Mouse (Mus musculus): ENCODE results near the gene Tjp2. TPM values are rescaled to one million over a fixed set of nuclear protein-coding genes. Genes with fewer than 3 reads are reported as not detected.

Gene Tjp2
- total and polyA plus RNA-seq, 3 experiments = 9.0 to 17.8 (median 13.7) TPM

DNA sequence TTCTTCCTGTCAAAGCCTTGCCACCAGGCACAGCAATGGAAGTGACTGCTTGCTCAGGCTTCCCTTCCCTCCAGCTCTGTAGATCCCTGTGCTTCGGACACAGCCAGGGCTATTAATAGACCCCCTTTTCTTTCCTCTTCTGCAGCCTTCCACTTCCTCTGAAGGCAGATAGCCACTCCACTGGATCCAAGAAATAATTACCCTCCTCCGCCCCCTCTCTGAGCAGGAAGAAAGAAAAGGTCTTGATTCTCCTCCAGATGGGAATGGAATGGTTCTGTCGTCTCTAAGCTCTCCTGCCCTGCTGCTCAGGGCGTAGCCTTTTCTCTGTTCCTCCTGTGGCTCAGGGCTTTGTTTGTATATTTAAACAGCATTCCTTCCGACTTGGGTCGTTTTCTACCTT, 27.0 kb upstream of the Tjp2 start:
- no peak for DNase-seq (ENCODE audit: extremely low read depth)
- Histone ChIP-seq H3K4me2 (ENCODE audit: insufficient read depth, low read depth, poor library complexity, severe bottlenecking) (no peak overlapping the region), H3K36me3 (replicated peaks in 1 of 2; ENCODE audit: control insufficient read depth in 1 of 2, insufficient read depth in 1 of 2, low read length in 1 of 2) (no peaks in the 10 kb centered on the region), H3K27ac (ENCODE audit: insufficient read depth, low read depth) (no peak overlapping the region), H3K27me3 (replicated peaks) (no peaks in the 10 kb centered on the region), H3K79me2 (replicated peaks; ENCODE audit: control insufficient read depth, extremely low read depth, insufficient read depth, poor library complexity, severe bottlenecking) (no peaks in the 10 kb centered on the region), H3K9me3 (replicated peaks; ENCODE audit: low read length) (no peaks in the 10 kb centered on the region), H3K4me1 (ENCODE audit: control insufficient read depth in 1 of 2, insufficient read depth in 2 of 2) (no peaks in the 10 kb centered on the region), H3K9ac (ENCODE audit: insufficient read depth, low read depth) (no peak overlapping the region), H3K4me3 (replicated peaks in 1 of 3; ENCODE audit: low read depth in 2 of 3, low read length in 2 of 3, poor library complexity in 1 of 3) (no peak overlapping the region)
- dilution Hi-C loops (cut with MboI; ENCODE audit: extremely low pct_ligation_motif_present, extremely low pct_unique_long_range_greater_than_20kb, low sequenced_read_pairs) = no loop called here
- in situ Hi-C loops (cut with MboI; ENCODE audit: low pct_ligation_motif_present, low pct_unique_long_range_greater_than_20kb, low sequenced_read_pairs) = loop anchor here (25.0 kb wide), 1 partner anchor 265 kb away; no protein-coding TSS in a partner anchor
- no peak for TF ChIP-seq ZNF384 (IDR thresholded peaks at IDR 0.05; ENCODE audit: low read depth, low read length)
- TF ChIP-seq JUND (conservative IDR thresholded peaks at IDR 0.05; ENCODE audit: low read depth, low read length) = no peak
- TF ChIP-seq UBTF (IDR thresholded peaks at IDR 0.05; ENCODE audit: low read depth, low read length) = no peak
- TF ChIP-seq ZKSCAN1 (IDR thresholded peaks at IDR 0.05; ENCODE audit: borderline replicate concordance, low read depth, low read length) = no peak
- TF ChIP-seq GABPA (IDR thresholded peaks at IDR 0.05; ENCODE audit: insufficient replicate concordance, low read depth, low read length) = no peak
- no peak for TF ChIP-seq ZC3H11A (IDR thresholded peaks at IDR 0.05; ENCODE audit: low read depth, low read length)
- no peak for TF ChIP-seq MXI1 (IDR thresholded peaks at IDR 0.05; ENCODE audit: low read depth, low read length)
- no peak for TF ChIP-seq EP300 (IDR thresholded peaks at IDR 0.05; ENCODE audit: low read length)
- TF ChIP-seq MAX (IDR thresholded peaks at IDR 0.05; ENCODE audit: low read length) = no peak
- no peak for TF ChIP-seq POLR2AphosphoS2 (IDR thresholded peaks at IDR 0.05; ENCODE audit: low read depth, low read length)
- TF ChIP-seq BHLHE40 (IDR thresholded peaks at IDR 0.05; ENCODE audit: low read depth, low read length) = no peak
- TF ChIP-seq JUN (IDR thresholded peaks at IDR 0.05; ENCODE audit: insufficient read depth, low read depth, low read length) = no peak
- no peak for TF ChIP-seq TCF12 (IDR thresholded peaks at IDR 0.05; ENCODE audit: low read depth, low read length)
- TF ChIP-seq HCFC1 (IDR thresholded peaks at IDR 0.05; ENCODE audit: low read depth, low read length) = no peak
- no peak for TF ChIP-seq USF1 (IDR thresholded peaks at IDR 0.05; ENCODE audit: low read depth, low read length)

DNA sequence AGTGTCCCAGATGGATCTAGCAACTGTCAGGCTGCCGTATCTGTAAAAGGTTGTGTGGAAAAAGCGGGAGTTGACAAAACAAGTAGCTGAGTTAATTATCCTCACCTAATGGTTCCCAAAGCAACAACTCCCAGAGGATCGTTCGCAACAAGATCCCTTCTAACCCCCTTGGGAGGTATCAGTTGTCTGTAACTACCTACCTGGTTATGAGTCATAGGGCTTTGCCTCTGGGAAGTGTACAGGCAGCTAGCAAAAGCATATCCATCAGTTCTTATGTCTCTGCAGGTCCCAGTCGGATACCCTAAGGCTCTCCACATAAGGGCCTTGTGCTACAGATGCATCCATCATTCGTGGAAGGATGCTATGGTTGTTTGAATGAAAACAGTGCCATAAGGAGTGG, 18.5 kb upstream of the Tjp2 start:
- Histone ChIP-seq H3K79me2 (replicated peaks; ENCODE audit: control insufficient read depth, extremely low read depth, insufficient read depth, poor library complexity, severe bottlenecking) (no peaks in the 10 kb centered on the region), H3K27me3 (replicated peaks) (no peaks in the 10 kb centered on the region), H3K36me3 (replicated peaks in 1 of 2; ENCODE audit: control insufficient read depth in 1 of 2, insufficient read depth in 1 of 2, low read length in 1 of 2) (no peaks in the 10 kb centered on the region), H3K9me3 (replicated peaks; ENCODE audit: low read length) (no peaks in the 10 kb centered on the region), H3K27ac (ENCODE audit: insufficient read depth, low read depth) (no peak overlapping the region), H3K4me3 (replicated peaks in 1 of 3; ENCODE audit: low read depth in 2 of 3, low read length in 2 of 3, poor library complexity in 1 of 3) (no peak overlapping the region), H3K4me2 (ENCODE audit: insufficient read depth, low read depth, poor library complexity, severe bottlenecking) (no peak overlapping the region), H3K4me1 (ENCODE audit: control insufficient read depth in 1 of 2, insufficient read depth in 2 of 2) (peaks cover 2 to 20% of the 10 kb centered on the region in 2 experiments; a peak in 2 of 4 replicates), H3K9ac (ENCODE audit: insufficient read depth, low read depth) (no peak overlapping the region)
- dilution Hi-C loops (cut with MboI; ENCODE audit: extremely low pct_ligation_motif_present, extremely low pct_unique_long_range_greater_than_20kb, low sequenced_read_pairs) = no loop called here
- DNase-seq (ENCODE audit: extremely low read depth) = no peak
- TF ChIP-seq USF2 (conservative IDR thresholded peaks at IDR 0.05; ENCODE audit: low read depth, low read length) = no peak
- TF ChIP-seq ETS1 (conservative IDR thresholded peaks at IDR 0.05; ENCODE audit: low read depth, low read length) = no peak
- TF ChIP-seq TCF12 (IDR thresholded peaks at IDR 0.05; ENCODE audit: low read depth, low read length) = no peak
- TF ChIP-seq ZC3H11A (IDR thresholded peaks at IDR 0.05; ENCODE audit: low read depth, low read length) = no peak
- TF ChIP-seq SIN3A (IDR thresholded peaks at IDR 0.05; ENCODE audit: low read length) = no peak
- TF ChIP-seq PAX5 (IDR thresholded peaks at IDR 0.05; ENCODE audit: low read length) = no peak
- no peak for TF ChIP-seq HCFC1 (IDR thresholded peaks at IDR 0.05; ENCODE audit: low read depth, low read length)
- no peak for TF ChIP-seq ZNF384 (IDR thresholded peaks at IDR 0.05; ENCODE audit: low read depth, low read length)
- TF ChIP-seq JUND (conservative IDR thresholded peaks at IDR 0.05; ENCODE audit: low read depth, low read length) = no peak
- in situ Hi-C loops (cut with MboI; ENCODE audit: low pct_ligation_motif_present, low pct_unique_long_range_greater_than_20kb, low sequenced_read_pairs) = no loop called here
